Mouse (Mus musculus): ENCODE measurements around the gene Rngtt. TPM values are rescaled to one million over a fixed set of nuclear protein-coding genes. Genes with fewer than 3 reads are reported as not detected.

Gene Rngtt
- 10 to 100 TPM; 47.5 to 55.8 TPM for polyA plus RNA-seq (2017; shearing (Covaris generic))

GRCm38 (mm10) chr4:33309764-33310757 lies at the start of gene Rngtt:
Gene Rngtt (plus strand): TSS chr4:33310311.

GRCm38 (mm10) chr4:33290002-33290401 lies 20.1 kb upstream of the Rngtt start, which contains the start of gene Pnrc1:
Gene Pnrc1 (minus strand): TSS chr4:33290163.

Other genes starting within 250 kb of the Rngtt start
- gene Gabrr2, start 247.3 kb upstream of the Rngtt start, polyA plus RNA-seq (2017; shearing (Covaris generic)), result 10 to 100 TPM; 17.4 to 39.8 TPM
- gene Gabrr1, start 177.8 kb upstream of the Rngtt start, polyA plus RNA-seq (2017; shearing (Covaris generic)), result under 1 TPM; 0.17 to 0.18 TPM
- gene Pm20d2, start 120.6 kb upstream of the Rngtt start, polyA plus RNA-seq (2017; shearing (Covaris generic)), result 1 to 10 TPM in 1 of 2 experiments, under 1 TPM in 1; 0.18 to 1.2 TPM
- gene Srsf12, start 101.3 kb upstream of the Rngtt start, polyA plus RNA-seq (2017; shearing (Covaris generic)), result 1 to 10 TPM; 1.7 to 2.2 TPM
- gene Pnrc1, start 20.1 kb upstream of the Rngtt start, polyA plus RNA-seq (2017; shearing (Covaris generic)), result 100 to 1,000 TPM; 487 to 519 TPM